Mouse (Mus musculus) embryo, embryonic 9.5 days (tissue): ENCODE measurements around the gene Ier5.

Experiments
- DNase-seq: peaks from one replicate; pipeline ENCODE4 v3.0.0-alpha.2; 2017; ENCODE audit errors: extremely low spot score

Gene Ier5

GRCm38 (mm10) chr1:155099280-155099848 lies at the start of gene Ier5:
TSS of gene Ier5 (minus strand) at chr1:155099636.
- peak; percentile 98 for DNase-seq

GRCm38 (mm10) chr1:155147228-155147627 lies 47.8 kb upstream of the Ier5 start:
- no peak for DNase-seq

- no peak for DNase-seq
Observed at GRCm38 (mm10) chr1:155146572-155146980, 47.1 kb upstream of the Ier5 start, which contains the start of gene Mr1. TSS of gene Mr1 (minus strand) at chr1:155146814.

GRCm38 (mm10) chr1:155145620-155146019 lies 46.2 kb upstream of the Ier5 start:
- no peak for DNase-seq

GRCm38 (mm10) chr1:155140076-155140475 lies 40.6 kb upstream of the Ier5 start:
- no peak for DNase-seq

DNA sequence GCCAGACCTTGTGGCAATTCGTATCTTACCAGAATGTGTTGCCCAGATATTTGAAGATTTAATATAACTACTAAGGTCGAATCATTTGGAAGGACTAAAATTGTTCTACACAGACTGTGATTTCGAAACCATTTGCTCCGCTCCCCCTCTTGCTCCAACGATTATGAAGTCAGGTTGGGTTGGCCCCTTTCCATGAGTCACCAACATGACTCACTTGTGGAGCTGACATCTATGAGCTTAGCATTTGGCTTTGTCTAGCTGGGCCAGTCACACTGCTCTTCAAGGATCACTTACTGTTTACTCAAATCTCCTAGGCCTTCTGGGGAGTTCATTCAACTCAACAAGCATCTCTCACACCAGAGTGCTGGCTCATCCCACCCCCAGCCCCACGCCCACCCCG lies 39.4 kb upstream of the Ier5 start:
- DNase-seq, result no peak

DNA sequence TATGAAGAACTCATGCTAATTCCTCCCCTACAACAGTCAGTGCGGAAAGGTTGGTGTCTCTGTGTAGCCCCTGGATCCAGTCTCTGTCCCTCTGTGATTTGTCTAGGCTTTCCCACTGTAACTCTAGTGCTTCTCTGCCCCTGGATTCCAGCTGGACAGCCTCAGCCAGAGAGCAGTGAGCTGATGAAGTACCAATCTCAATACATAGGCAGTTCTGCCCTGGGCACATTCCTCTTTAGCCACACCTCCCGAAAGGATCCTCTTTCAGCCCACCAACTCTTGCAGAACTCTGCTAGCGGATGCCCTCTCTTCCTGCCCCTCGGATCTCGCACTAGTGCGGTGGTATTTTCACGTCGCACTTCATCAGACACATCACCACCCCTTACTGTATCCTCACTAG lies 35.4 kb upstream of the Ier5 start:
- DNase-seq, result no peak

GRCm38 (mm10) chr1:155127429-155127934 lies 28.0 kb upstream of the Ier5 start:
- DNase-seq, result no peak

GRCm38 (mm10) chr1:155126716-155127115 lies 27.3 kb upstream of the Ier5 start:
- no peak for DNase-seq

DNA sequence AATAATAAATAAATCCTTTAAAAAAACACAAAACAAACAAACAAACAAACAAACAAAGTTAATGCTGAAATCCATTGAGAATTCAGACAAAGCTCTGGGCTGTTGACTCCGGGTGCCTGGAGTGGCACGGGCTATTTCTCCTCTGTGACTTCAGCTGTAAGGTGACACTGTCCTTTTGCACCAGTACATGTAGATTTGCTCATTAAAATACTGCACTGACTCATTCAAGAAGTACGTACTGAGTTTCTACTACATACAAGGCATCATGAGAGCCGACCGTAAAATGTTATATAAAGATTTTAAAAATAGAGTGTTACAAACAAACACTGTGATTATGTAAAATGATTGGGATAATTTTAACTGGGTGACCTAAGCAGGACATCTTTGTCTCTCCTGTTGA lies 25.0 kb upstream of the Ier5 start:
- no peak for DNase-seq

- no peak for DNase-seq
Observed at GRCm38 (mm10) chr1:155121977-155122939, 22.8 kb upstream of the Ier5 start.

DNA sequence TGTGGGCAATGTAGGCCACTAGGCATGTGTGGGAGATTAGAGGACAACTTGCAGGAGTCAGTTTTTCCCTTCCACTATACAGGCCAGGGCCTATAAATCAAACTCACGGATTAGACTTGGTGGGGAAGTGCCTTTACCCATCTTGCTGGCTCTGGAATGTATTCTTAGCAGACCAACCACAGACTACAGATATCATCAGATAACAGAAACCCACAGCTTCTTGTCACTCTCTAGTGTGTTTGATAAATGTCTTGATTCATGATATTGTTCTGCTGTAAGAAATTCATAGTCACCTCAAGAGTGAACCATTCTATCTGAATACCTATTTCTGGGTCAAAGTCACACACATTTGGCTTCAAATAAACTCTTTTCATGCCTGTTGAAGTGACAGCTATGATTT lies 20.3 kb upstream of the Ier5 start:
- DNase-seq, result no peak

- no peak for DNase-seq
Observed at GRCm38 (mm10) chr1:155113946-155114345, 14.5 kb upstream of the Ier5 start.

- no peak for DNase-seq
Observed at GRCm38 (mm10) chr1:155112875-155113274, 13.4 kb upstream of the Ier5 start.

DNA sequence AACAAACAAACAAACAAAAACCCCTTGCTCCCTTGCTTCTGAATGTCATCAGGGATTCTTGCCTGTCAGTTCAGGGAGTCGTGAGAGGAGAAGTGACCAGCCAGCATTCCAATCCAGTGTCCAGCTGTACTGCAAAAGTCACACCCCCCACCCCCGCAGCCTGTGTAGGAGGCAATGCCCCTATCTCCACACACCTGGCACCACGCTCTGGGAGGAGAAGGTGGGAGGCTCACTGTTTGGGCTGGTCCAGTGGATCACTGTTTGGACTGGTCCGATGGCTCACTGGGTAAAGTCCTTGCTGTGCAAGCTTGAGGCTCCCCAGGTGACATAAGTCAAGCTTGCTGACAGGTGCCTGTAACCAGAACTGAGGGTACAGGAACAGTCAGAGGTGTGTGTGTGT lies 12.7 kb upstream of the Ier5 start:
- no peak for DNase-seq

GRCm38 (mm10) chr1:155111491-155111890 lies 12.1 kb upstream of the Ier5 start:
- DNase-seq, result no peak

- DNase-seq, result no peak
Observed at GRCm38 (mm10) chr1:155109387-155110350, 10.2 kb upstream of the Ier5 start.

GRCm38 (mm10) chr1:155108412-155108811 lies 9.0 kb upstream of the Ier5 start:
- no peak for DNase-seq

DNA sequence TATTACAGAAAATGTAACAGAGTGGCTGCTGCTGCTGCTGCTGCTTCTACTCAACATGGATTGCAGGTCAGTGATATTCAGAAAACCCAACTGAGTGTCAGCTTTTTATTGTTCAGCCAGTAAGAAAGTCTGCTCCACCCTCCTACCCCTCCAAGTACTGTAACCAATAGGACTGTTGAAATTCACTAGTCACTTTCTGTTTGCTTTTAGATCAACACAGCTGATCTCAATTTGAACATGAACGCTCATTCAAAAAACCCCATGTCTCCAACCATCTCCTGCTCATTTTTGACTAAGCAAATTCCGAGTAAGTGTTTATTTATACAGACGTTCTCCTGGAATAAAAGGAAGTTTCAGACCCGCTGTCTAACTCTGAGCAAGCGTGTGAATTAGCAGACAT lies 8.4 kb upstream of the Ier5 start:
- DNase-seq, result no peak

GRCm38 (mm10) chr1:155106310-155106709 lies 6.9 kb upstream of the Ier5 start:
- DNase-seq, result no peak

DNA sequence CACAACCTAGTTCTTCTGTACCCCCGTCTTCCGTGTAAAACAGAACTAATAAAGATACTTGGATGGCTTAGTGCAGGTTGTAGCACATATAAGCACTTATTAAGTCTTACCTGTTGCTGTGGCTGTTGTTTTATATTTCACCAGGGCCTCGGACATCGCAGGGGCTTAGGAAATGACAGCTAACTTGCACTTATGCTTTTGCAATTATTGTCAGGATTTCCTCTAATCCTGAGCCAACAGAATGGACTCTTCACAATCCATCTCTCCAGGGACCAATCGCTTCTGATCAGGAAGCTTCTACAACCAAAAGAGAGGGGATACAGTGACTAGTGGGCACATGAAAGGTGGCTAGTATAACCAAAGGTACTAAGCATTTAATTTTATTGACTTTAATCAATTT lies 4.6 kb upstream of the Ier5 start:
- DNase-seq, result no peak

DNA sequence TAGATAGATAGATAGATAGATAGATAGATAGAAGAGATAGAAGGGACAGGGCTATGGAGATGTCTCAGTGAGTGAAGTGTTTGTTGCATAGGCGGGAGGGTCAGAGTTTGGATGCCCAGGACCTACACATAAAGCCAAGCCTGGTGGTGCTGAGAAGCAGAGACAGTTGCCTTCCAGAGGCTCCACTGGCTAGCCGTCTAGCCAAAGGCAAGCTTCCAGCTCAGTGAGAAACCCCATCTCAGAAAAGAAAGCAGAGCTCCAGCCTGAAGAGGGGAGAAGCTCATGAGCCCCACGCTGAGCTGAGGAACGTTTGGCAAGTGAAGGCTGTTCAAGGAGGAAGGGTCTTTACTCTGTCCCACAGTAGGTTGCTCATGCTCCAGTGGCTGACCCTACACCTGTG lies 3.2 kb upstream of the Ier5 start:
- DNase-seq, result no peak
